Mouse (Mus musculus) heart, postnatal 0 days (tissue): ENCODE results near the gene Ssbp2.

Source experiments
- CTCF ChIP-seq: IDR thresholded peaks from 2 replicates; pipeline ENCODE4 v1.5.1; 2016; ENCODE audit warnings: antibody characterized with exemption, control low read depth, low read depth
- EP300 ChIP-seq: IDR thresholded peaks from 2 replicates; pipeline ENCODE4 v1.6.1; 2016; ENCODE audit warnings: antibody characterized with exemption, low read depth

GRCm38 (mm10) chr13:91413752-91414503 lies 46.2 kb upstream of the Ssbp2 start:
- TF ChIP-seq CTCF (no peak), EP300 (no peak)
